Mouse (Mus musculus) monocyte, adult 59 days (primary cell): ENCODE results near the gene Scyl2. TPM values are rescaled to one million over a fixed set of nuclear protein-coding genes. Genes with fewer than 3 reads are reported as not detected.

Source experiments
- total RNA-seq, 2 experiments: library from RNA; stranded (reverse); gene quantifications; one replicate each; pipeline ENCODE4 v1.2.4; 2023

Gene Scyl2
- total RNA-seq = 10 to 100 TPM; 39.5 to 42.9 TPM

DNA sequence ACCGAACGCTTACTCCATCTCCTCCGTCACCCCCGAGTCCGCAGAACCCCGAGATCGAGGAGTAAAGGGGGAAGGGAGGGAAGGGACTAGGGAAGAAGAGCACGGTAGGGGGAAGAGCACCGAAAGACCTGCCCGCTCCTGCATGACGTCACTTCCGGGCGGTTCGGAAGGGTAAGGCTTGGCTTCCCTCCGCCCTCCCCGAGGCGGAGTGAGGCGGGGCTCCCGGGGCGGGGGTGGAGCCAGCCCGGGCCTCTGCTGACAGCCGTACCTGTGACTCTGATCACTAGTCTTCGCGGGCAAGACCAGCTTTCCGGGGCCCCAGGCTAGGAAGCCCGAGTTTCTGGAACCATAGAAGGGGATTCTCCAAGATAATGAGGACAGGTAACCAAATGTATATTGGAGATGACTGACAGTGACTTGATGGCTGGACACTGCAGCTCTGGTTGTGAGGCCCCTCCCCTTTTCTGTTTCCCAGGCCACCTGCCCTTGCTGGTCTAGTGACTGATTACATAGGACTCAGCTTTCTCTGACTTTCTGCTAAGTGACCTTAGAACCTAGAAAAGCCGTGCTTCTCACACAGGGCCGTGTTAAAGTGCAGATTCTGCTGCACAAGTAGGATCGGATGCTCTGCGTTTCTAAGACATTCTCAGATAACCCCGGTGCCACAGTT is at the start of gene Scyl2:
Gene Scyl2, minus strand, starts transcription at position 147 of the 670 bp plus-strand sequence.

DNA sequence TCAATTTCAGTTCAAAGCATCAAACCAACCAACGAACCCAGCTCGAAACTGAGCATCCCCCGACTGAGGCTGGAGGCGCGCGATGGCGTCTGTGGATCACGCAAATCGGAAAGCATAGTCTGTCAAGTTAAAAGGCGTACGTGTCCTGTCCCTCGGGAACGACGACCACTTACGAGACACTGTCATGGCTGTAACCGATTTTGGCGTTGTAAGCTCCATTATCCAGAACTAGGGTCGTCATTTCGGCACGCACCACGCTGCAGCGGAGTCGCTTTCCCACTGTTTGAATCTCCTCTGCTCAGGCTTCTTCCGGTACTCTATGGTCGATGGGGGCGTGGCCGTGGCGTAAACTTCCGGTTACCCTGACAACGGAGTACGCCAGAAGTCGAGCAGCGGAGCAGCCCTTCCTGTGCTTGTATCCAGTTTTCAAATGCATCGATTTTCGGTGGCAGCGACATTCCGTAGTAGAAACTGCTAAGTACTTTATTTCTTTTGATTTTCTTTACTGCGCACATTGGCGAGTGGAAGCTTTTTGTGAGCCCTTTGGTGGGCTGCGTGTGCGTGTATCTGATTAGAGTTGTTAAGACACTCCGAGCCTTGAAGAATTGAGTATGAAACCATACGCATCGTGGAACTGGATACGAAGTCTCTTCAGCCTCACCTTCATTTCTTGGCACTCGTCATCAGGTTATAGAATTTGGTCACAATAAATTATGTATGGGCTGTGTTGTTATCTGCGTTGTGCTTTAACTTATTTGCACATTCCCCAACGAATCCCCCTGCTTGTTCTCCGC is 46.1 kb upstream of the Scyl2 start, which contains the start of gene Actr6:
Gene Actr6, minus strand, starts transcription at position 295 of the 794 bp plus-strand sequence.

DNA sequence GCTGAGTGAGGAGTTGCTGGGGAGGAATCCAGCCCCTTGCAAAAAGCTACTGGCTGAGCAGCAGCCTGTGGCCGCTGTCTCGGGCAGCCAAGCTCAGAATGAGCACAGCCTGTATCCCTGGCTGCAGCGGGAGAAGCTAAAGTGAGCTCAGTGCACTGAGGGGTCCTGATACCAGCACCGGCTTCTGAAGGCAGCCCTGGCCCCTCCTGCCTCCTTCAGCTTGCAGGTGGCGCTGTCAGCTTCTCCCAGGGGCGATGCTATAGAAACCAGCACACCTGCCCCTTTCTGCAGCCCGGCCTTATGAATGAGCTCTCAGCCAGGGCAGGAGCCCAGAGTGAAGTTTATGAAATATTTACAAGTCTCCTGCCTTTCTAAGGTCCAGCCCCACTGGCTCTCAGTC is 65.0 kb downstream of the Scyl2 start, which contains the start of gene Slc17a8:
Gene Slc17a8, minus strand, starts transcription at position 125 of the 400 bp plus-strand sequence.

Other genes with a start within 250 kb of the Scyl2 start
- gene Gas2l3, start 242.3 kb downstream of the Scyl2 start, total RNA-seq = 10 to 100 TPM; 18.0 to 23.0 TPM
- not detected for gene Nr1h4, start 152.7 kb downstream of the Scyl2 start, total RNA-seq
- gene Slc17a8, start 65.0 kb downstream of the Scyl2 start, total RNA-seq = not detected
- 10 to 100 TPM; 10.3 to 11.3 TPM for gene Actr6, start 46.0 kb upstream of the Scyl2 start, total RNA-seq
- 10 to 100 TPM; 58.3 to 59.2 TPM for gene Uhrf1bp1l, start 58.7 kb upstream of the Scyl2 start, total RNA-seq
- gene Anks1b, start 187.2 kb upstream of the Scyl2 start, total RNA-seq = not detected